Mouse (Mus musculus) limb, embryonic 13.5 days (tissue): Measurements from ENCODE around the gene Hddc2. TPM values are rescaled to one million over a fixed set of nuclear protein-coding genes. Genes with fewer than 3 reads are reported as not detected.
"Not testable (repeated sequence)": the region's sequence is repeated elsewhere in the genome, so short reads cannot be mapped to it uniquely, and the experiment has no call there.

Experiments
- ATAC-seq: fragments of 200-750 bp; cut with Nextera tagmentation; 2 replicates; pipeline ENCODE4 v1.8.0; 2017; ENCODE audit warnings: low read depth, moderate number of reproducible peaks, moderate TSS enrichment; ENCODE audit not compliant: low FRiP score
- H3K27ac ChIP-seq: fragments of 300-500 bp; sonication (generic); 2 replicates; pipeline ENCODE4 v1.5.1; 2015; ENCODE audit warnings: inconsistent platforms, mild to moderate bottlenecking, moderate library complexity
- H3K27me3 ChIP-seq: fragments of 300-500 bp; sonication (generic); 2 replicates; pipeline ENCODE4 v1.6.1; 2015; ENCODE audit warnings: mild to moderate bottlenecking, inconsistent platforms
- H3K36me3 ChIP-seq: fragments of 300-500 bp; sonication (generic); 2 replicates; pipeline ENCODE4 v1.6.1; 2015; ENCODE audit warnings: inconsistent platforms, mild to moderate bottlenecking, moderate library complexity
- H3K4me1 ChIP-seq: fragments of 300-500 bp; sonication (generic); 2 replicates; pipeline ENCODE4 v1.6.1; 2015; ENCODE audit warnings: inconsistent platforms
- H3K4me2 ChIP-seq: fragments of 300-500 bp; sonication (generic); replicated peaks from 2 replicates; pipeline ENCODE4 v1.6.1; 2015; ENCODE audit warnings: inconsistent platforms, mild to moderate bottlenecking, moderate library complexity
- H3K4me3 ChIP-seq: fragments of 300-500 bp; sonication (generic); 2 replicates; pipeline ENCODE4 v1.5.1; 2015; ENCODE audit warnings: moderate library complexity, mild to moderate bottlenecking, inconsistent platforms
- H3K9ac ChIP-seq: fragments of 300-500 bp; sonication (generic); 2 replicates; pipeline ENCODE4 v1.6.1; 2015; ENCODE audit warnings: mild to moderate bottlenecking, inconsistent platforms
- H3K9me3 ChIP-seq: fragments of 300-500 bp; sonication (generic); 2 replicates; pipeline ENCODE4 v1.6.1; 2016; ENCODE audit warnings: inconsistent platforms
- WGBS: fragments of 180-500 bp; shearing (Covaris S2); methylation state at CpG from one replicate; pipeline ENCODE4 v1.1.7; 2015; 5-methylcytosine and 5-hydroxymethylcytosine counted together
- polyA plus RNA-seq: library from polyadenylated mRNA; unstranded; fragments of >200 nt; fragmentation: Nextera tagmentation; extraction: Ambion mirVana; gene quantifications from 2 replicates; pipeline ENCODE4 v1.2.1, GENCODE M21; 2015

Hddc2 gene
- polyA plus RNA-seq, 1 experiment from 2014 or later: 76.3 TPM

- not testable (repeated sequence) for H3K9me3 ChIP-seq, H3K4me2 ChIP-seq, H3K36me3 ChIP-seq, H3K4me1 ChIP-seq, ATAC-seq, H3K4me3 ChIP-seq, H3K9ac ChIP-seq, H3K27me3 ChIP-seq, H3K27ac ChIP-seq
- 22% methylated on average over 4 of the region's 5 CpGs for WGBS
These were observed 57.0 kb downstream of the Hddc2 start for GRCm38 (mm10) chr10:31370200-31370599.

Other genes starting within 250 kb of the Hddc2 start
- gene Tpd52l1, start 132.6 kb downstream of the Hddc2 start, polyA plus RNA-seq: 43.2 and 45.6 TPM in 2 replicates